Mouse (Mus musculus): Measurements from ENCODE around the gene Wdr37.

Gene Wdr37

GRCm38 (mm10) chr13:8839937-8840336, 31.8 kb downstream of the Wdr37 start:
- DNase-seq: no peak

DNA sequence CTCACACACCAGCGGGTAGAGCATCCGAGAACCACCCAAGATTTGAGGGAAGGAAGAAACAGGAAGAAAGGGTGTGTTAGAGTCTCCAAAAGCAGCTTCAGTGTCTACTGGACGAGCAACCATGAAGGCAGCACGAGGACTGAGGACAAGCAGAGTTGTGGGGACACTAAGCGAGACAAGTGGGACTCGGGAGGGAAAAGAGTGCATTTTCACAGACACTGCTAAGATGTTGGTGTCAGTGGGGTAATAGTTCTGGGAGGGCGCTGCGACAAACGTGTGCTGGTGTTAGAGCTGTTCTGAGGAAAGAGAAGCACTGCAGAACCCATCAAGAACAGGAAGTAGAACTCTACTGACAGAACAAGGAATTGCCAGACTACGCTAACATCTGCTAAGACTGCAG, 32.6 kb downstream of the Wdr37 start:
- no peak for DNase-seq

- DNase-seq: no peak
Measured at GRCm38 (mm10) chr13:8838394-8838793, 33.3 kb downstream of the Wdr37 start.

GRCm38 (mm10) chr13:8834573-8834972, 37.1 kb downstream of the Wdr37 start:
- no peak for DNase-seq

DNA sequence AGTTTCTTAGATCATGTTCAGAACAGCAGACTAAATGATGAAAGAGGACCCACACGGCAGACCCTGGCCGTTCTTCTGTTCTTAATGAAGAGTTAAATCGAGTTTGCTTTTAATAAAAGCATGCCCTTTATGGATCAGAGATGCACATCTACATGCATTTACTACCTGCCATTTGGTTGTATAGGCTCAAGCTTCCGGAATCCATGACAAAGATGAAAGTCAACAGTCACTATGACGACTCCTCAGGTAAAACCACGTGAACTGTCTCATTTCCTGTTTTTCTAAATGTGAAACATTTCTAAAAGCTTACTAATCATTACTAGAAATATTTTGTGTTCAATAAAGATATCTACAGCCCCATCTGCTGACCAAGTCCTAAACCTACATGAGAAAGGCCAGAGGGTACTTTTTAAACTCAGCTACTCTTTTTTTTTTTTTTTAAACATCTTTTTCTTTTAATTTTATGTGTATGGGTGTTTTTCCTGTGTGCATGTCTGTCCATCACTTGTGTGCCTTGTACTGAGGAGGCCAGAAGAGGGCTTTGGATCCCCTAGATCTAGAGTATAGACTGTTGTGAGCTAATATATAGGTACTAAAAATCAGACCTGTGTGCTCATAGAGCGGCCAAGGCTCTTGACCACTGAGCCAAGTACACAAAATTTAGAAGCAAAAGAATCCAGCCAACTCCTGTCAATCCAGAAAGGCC, 40.0 kb downstream of the Wdr37 start:
- DNase-seq: no peak

GRCm38 (mm10) chr13:8830696-8831095, 41.0 kb downstream of the Wdr37 start:
- DNase-seq: no peak

- DNase-seq: no peak
Measured at GRCm38 (mm10) chr13:8829784-8830183, 41.9 kb downstream of the Wdr37 start.

GRCm38 (mm10) chr13:8828946-8829345, 42.8 kb downstream of the Wdr37 start:
- no peak for DNase-seq

- no peak for DNase-seq
Measured at GRCm38 (mm10) chr13:8823546-8823945, 48.2 kb downstream of the Wdr37 start.

DNA sequence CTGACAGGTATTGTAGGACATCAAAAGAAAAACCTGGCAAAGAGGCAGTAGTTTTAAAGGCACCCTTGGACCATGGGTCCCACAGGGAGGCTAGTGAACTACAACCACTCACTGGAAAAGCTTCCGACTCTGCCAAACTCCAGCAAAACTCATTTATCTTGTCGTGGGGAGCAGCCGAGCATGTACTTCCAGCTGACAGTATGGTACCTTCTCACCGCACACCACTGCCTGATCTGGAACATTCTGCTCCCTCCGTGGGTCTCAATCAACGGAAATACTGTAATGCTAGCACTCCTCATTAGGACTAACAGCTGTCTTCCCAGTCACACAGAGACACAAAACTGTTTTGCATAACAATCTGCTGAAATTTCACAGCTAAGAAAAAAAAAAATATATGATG, 48.6 kb downstream of the Wdr37 start:
- DNase-seq: no peak

DNA sequence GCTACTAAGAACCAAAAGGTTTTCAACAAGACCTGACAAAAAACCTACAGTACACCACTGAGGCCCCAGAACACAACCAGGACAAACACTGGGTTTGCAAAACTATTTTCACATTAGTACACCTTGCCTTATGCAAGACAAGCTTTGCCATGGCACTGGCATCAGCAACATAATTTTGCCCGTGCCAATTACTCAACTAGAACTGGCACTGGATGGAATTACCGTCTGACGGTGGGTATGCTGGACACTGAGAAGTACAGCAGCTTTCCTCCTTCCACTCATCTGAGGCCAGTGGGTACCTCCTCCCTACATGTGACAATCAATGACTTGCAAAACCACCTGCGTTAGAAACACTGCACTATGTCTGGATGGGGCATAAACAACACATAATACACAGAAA, 49.5 kb downstream of the Wdr37 start:
- DNase-seq: no peak

- DNase-seq: no peak
Measured at GRCm38 (mm10) chr13:8805931-8806330, 65.8 kb downstream of the Wdr37 start.

DNA sequence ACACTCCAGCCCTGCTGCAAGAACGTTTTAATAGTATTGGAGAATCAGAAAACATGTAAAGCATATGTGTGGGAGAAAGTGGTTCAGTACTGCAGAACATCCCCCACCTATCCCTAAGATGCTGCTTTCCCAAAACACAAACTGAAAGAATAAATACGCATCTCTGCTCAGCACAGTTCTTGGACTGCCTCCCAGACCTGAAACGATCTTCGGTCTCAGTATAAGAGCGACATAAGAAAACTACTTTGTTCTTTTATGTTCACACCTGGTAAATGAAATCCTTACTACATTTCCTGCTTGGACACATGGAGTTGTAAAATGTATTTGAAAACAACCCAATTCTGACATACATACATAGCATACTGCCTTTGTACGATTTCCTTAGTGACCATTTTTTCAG, 71.1 kb downstream of the Wdr37 start:
- DNase-seq: no peak

DNA sequence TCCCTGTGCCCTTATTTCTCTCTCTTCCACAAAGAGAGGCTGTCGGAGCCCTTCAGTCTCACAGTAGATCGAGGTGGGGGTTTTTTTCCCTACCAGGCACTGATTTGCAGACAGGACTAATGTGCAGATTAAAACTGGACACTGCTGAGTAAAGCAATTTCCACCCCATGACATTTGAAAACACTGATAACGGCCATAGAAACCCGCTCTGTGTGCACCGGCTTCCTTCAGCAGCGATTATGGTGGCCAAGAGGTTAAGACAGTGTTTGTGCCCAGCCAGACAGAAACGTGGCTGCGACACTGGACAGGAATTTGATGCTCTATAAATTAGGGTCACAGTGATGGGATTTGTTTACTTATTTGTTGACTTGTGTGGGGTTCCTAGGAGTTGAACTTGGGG, 78.5 kb downstream of the Wdr37 start:
- no peak for DNase-seq

DNA sequence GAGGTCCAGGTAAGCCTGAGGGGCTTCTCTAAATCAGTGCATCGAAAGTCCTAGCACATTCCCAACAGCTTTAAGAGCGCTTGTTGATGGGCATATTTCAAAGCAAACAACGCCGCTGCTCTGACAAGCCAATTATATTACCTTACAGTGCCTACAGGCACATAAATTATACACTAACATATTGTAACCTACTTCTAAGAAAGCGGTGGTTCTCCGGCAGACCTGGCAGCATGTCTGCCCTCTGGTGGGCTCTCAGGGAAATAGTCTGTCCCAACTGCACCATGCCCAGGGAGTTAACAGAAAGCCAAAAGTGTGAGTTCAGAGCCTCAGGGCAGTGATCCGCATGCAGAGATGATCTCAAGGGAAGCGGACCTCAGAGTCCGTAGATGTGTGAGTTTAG, 86.5 kb downstream of the Wdr37 start:
- DNase-seq: peak; percentile 27 to 32

GRCm38 (mm10) chr13:8784308-8785061, 87.2 kb downstream of the Wdr37 start:
- DNase-seq: no peak

- no peak for DNase-seq
Measured at GRCm38 (mm10) chr13:8783686-8784307, 87.9 kb downstream of the Wdr37 start.

GRCm38 (mm10) chr13:8782636-8783035, 89.1 kb downstream of the Wdr37 start:
- no peak for DNase-seq

DNA sequence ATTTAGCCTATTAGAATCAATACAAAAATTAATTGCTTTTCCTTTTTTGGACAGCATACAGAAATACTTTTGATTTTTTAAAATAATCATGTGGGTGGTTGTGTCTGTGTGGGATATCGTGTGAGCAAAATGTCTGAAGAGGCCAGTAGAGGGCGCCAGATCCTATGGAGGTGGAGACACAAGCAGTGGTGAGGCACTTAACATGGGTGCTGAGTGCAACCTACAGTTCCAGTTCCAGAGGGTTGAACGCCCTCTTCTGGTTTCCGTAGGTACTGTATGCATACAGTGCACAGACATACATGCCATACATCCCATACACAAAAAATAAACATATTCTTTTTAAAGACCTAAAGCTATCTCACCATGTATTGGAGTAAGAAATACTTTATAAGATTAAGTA, 91.3 kb downstream of the Wdr37 start:
- peak; percentile 54 to 60 for DNase-seq

GRCm38 (mm10) chr13:8770616-8771015, 101.1 kb downstream of the Wdr37 start:
- no peak for DNase-seq

DNA sequence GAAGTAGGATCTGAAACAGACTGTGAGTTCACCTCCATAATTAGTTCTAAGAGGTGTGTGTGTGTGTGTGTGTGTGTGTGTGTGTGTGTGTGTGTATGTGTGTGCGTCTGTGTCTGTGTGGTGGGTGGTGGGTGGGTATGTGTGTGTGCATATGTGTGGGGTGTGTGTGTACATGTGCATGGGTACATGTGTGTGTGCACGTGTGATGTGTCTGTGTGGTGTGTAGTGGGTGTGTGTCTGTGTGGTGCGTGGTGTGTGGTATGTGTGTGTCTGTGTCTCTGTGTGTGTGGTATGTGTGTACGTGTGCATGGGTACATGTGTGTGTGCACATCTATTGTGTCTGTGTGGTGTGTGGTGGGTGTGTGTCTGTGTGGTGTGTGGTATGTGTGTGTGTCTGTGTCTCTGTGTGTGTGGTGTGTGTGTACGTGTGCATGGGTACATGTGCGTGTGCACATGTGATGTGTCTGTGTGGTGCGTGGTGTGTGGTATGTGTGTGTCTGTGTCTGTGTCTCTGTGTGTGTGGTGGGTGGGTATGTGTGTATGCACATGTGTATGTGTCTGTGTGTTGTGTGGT, 102.0 kb downstream of the Wdr37 start:
- no peak for DNase-seq

DNA sequence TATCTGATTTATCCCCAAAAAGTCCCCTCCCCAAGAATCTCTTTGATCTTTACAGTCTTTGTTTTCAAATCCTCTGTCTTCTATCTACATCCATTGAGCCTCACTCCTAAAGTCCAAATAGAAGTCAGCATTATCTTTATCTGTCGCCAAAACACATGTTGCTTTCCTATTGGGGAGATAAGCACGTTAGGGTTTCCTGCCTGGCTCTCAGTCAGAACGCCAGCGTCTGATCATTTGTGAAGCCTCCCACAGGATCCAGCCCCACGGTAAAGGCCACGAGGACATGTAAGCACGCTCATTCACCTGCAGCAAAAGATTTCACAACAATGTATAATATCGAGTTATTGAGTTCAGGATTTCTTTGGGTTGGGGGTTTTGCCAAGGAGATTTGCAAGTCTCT, 110.8 kb downstream of the Wdr37 start:
- DNase-seq: no peak
